Mouse (Mus musculus) forebrain, embryonic 13.5 days (tissue): ENCODE data around the gene Gm4969. TPM values are rescaled to one million over a fixed set of nuclear protein-coding genes. Genes with fewer than 3 reads are reported as not detected.
"Not testable (repeated sequence)": the region's sequence is repeated elsewhere in the genome, so short reads cannot be mapped to it uniquely, and the experiment has no call there.

ENCODE experiments used
- ATAC-seq: fragments of 200-750 bp; cut with Nextera tagmentation; 2 replicates; pipeline ENCODE4 v1.8.0; 2017
- H3K27ac ChIP-seq: fragments of 300-500 bp; sonication (generic); 2 replicates; pipeline ENCODE4 v1.5.1; 2015; ENCODE audit warnings: inconsistent platforms, mild to moderate bottlenecking, moderate library complexity
- H3K27me3 ChIP-seq: fragments of 300-500 bp; sonication (generic); 2 replicates; pipeline ENCODE4 v1.6.1; 2015; ENCODE audit warnings: mild to moderate bottlenecking, inconsistent platforms
- H3K36me3 ChIP-seq: fragments of 300-500 bp; sonication (generic); 2 replicates; pipeline ENCODE4 v1.6.1; 2015; ENCODE audit warnings: mild to moderate bottlenecking, inconsistent platforms; ENCODE audit not compliant: poor library complexity, severe bottlenecking
- H3K4me1 ChIP-seq: fragments of 300-500 bp; sonication (generic); 2 replicates; pipeline ENCODE4 v1.6.1; 2015; ENCODE audit warnings: inconsistent platforms
- H3K4me2 ChIP-seq: fragments of 300-500 bp; sonication (generic); 2 replicates; pipeline ENCODE4 v1.6.1; 2015; ENCODE audit warnings: inconsistent platforms, mild to moderate bottlenecking, moderate library complexity
- H3K4me3 ChIP-seq: fragments of 300-500 bp; sonication (generic); 2 replicates; pipeline ENCODE4 v1.5.1; 2015; ENCODE audit warnings: mild to moderate bottlenecking, inconsistent platforms
- H3K9ac ChIP-seq: fragments of 300-500 bp; sonication (generic); 2 replicates; pipeline ENCODE4 v1.6.1; 2015; ENCODE audit warnings: mild to moderate bottlenecking, inconsistent platforms
- H3K9me3 ChIP-seq: fragments of 300-500 bp; sonication (generic); replicated peaks from 2 replicates; pipeline ENCODE4 v1.6.1; 2016; ENCODE audit warnings: inconsistent platforms
- WGBS: fragments of 180-500 bp; shearing (Covaris S2); methylation state at CpG from one replicate; pipeline ENCODE4 v1.1.7; 2015; 5-methylcytosine and 5-hydroxymethylcytosine counted together
- polyA plus RNA-seq: library from polyadenylated mRNA; unstranded; fragments of >200 nt; fragmentation: Nextera tagmentation; extraction: Ambion mirVana; gene quantifications from 2 replicates; pipeline ENCODE4 v1.2.1, GENCODE M21; 2015

The Gm4969 gene
- polyA plus RNA-seq, 1 experiment from 2014 or later: 1.2 TPM

GRCm38 (mm10) chr7:19076586-19076991 lies 41.6 kb downstream of the Gm4969 start:
- Histone ChIP-seq H3K4me2 (peak overlapping the region; percentile 94), H3K27me3 (no peaks in the 10 kb centered on the region), H3K4me3 (peak overlapping the region; percentile 100), H3K36me3 (peaks cover 38% of the 10 kb centered on the region), H3K9me3 (no peaks in the 10 kb centered on the region), H3K27ac (peak overlapping the region; percentile 74), H3K4me1 (peaks cover 21% of the 10 kb centered on the region), H3K9ac (peak overlapping the region; percentile 99)
- no peak for ATAC-seq
- 0% methylated on average over 22 of the region's 22 CpGs for WGBS

GRCm38 (mm10) chr7:19075723-19076585 lies 42.2 kb downstream of the Gm4969 start, which contains the start of gene Dmwd:
Gene Dmwd (plus strand): TSS chr7:19076227.
- H3K9me3 ChIP-seq: no peaks in the 10 kb centered on the region
- H3K27me3 ChIP-seq: no peaks in the 10 kb centered on the region
- H3K4me1 ChIP-seq: peaks cover 21% of the 10 kb centered on the region
- H3K36me3 ChIP-seq: peaks cover 32% of the 10 kb centered on the region
- WGBS: 2% methylated on average over 65 of the region's 91 CpGs
- peak within 1 kb of the TSS; percentile 94 for H3K4me2 ChIP-seq
- peak; percentile 99 for ATAC-seq
- peak within 1 kb of the TSS; percentile 99 for H3K9ac ChIP-seq
- H3K4me3 ChIP-seq: peak within 1 kb of the TSS; percentile 100
- peak within 1 kb of the TSS; percentile 74 for H3K27ac ChIP-seq

- Histone ChIP-seq H3K4me1 (peaks cover 21% of the 10 kb centered on the region), H3K36me3 (peaks cover 24% of the 10 kb centered on the region), H3K27ac (0 out of 2 replicates have a peak overlapping the region, but pooled peaks have one; percentile 1), H3K4me2 (peak overlapping the region; percentile 59), H3K9me3 (no peaks in the 10 kb centered on the region), H3K9ac (0 out of 2 replicates have a peak overlapping the region, but pooled peaks have one; percentile 38), H3K4me3 (peak overlapping the region; percentile 100), H3K27me3 (no peaks in the 10 kb centered on the region)
- no peak for ATAC-seq
- WGBS: 65% methylated on average over 5 of the region's 5 CpGs
Observed at GRCm38 (mm10) chr7:19075231-19075630, 42.9 kb downstream of the Gm4969 start.

GRCm38 (mm10) chr7:19074494-19074893 lies 43.7 kb downstream of the Gm4969 start:
- no peak for ATAC-seq
- WGBS: 95% methylated on average over 6 of the region's 6 CpGs
- no peak overlapping the region for H3K4me2 ChIP-seq

GRCm38 (mm10) chr7:19073504-19073903 lies 44.7 kb downstream of the Gm4969 start:
- Histone ChIP-seq H3K4me3 (no peak overlapping the region), H3K9ac (no peak overlapping the region), H3K9me3 (no peaks in the 10 kb centered on the region), H3K27ac (no peak overlapping the region), H3K27me3 (no peaks in the 10 kb centered on the region), H3K4me1 (peaks cover 21% of the 10 kb centered on the region), H3K36me3 (peaks cover 7% of the 10 kb centered on the region), H3K4me2 (no peak overlapping the region)
- 80% methylated on average over 8 of the region's 9 CpGs for WGBS
- no peak for ATAC-seq

More at GRCm38 (mm10) chr7:19074494-19074893, 43.7 kb downstream of the Gm4969 start:
- peaks cover 17% of the 10 kb centered on the region for H3K36me3 ChIP-seq
- peaks cover 21% of the 10 kb centered on the region for H3K4me1 ChIP-seq
- H3K4me3 ChIP-seq: no peak overlapping the region
- H3K9ac ChIP-seq: no peak overlapping the region
- H3K9me3 ChIP-seq: no peaks in the 10 kb centered on the region
- no peak overlapping the region for H3K27ac ChIP-seq
- no peaks in the 10 kb centered on the region for H3K27me3 ChIP-seq

- peaks cover 13% of the 10 kb centered on the region for H3K27me3 ChIP-seq
- H3K4me1 ChIP-seq, H3K9me3 ChIP-seq, H3K27ac ChIP-seq, H3K9ac ChIP-seq, H3K4me3 ChIP-seq, H3K4me2 ChIP-seq, ATAC-seq, H3K36me3 ChIP-seq: not testable (repeated sequence)
- WGBS: 57% methylated on average over 3 of the region's 3 CpGs
Observed at GRCm38 (mm10) chr7:19071024-19071423, 47.1 kb downstream of the Gm4969 start.

GRCm38 (mm10) chr7:19069500-19069899 lies 48.7 kb downstream of the Gm4969 start:
- 51% methylated on average over 3 of the region's 3 CpGs for WGBS
- peaks cover 28% of the 10 kb centered on the region for H3K27me3 ChIP-seq
- H3K4me3 ChIP-seq: no peak overlapping the region
- no peak overlapping the region for H3K4me2 ChIP-seq
- no peak overlapping the region for H3K9ac ChIP-seq
- no peak overlapping the region for H3K27ac ChIP-seq
- no peaks in the 10 kb centered on the region for H3K4me1 ChIP-seq
- no peaks in the 10 kb centered on the region for H3K36me3 ChIP-seq
- no peak for ATAC-seq
- no peaks in the 10 kb centered on the region for H3K9me3 ChIP-seq

GRCm38 (mm10) chr7:19068707-19069106 lies 49.5 kb downstream of the Gm4969 start:
- WGBS: 7% methylated on average over 2 of the region's 2 CpGs
- no peak overlapping the region for H3K9ac ChIP-seq
- H3K27ac ChIP-seq: no peak overlapping the region
- no peaks in the 10 kb centered on the region for H3K36me3 ChIP-seq
- ATAC-seq: no peak
- H3K4me2 ChIP-seq: no peak overlapping the region
- no peaks in the 10 kb centered on the region for H3K4me1 ChIP-seq
- peaks cover 31% of the 10 kb centered on the region for H3K27me3 ChIP-seq
- H3K4me3 ChIP-seq: no peak overlapping the region
- no peaks in the 10 kb centered on the region for H3K9me3 ChIP-seq

- H3K36me3 ChIP-seq: no peaks in the 10 kb centered on the region
- no peak overlapping the region for H3K9ac ChIP-seq
- H3K4me1 ChIP-seq: no peaks in the 10 kb centered on the region
- peaks cover 31% of the 10 kb centered on the region for H3K27me3 ChIP-seq
- no peak overlapping the region for H3K4me3 ChIP-seq
- no peaks in the 10 kb centered on the region for H3K9me3 ChIP-seq
- 69% methylated on average over 14 of the region's 14 CpGs for WGBS
- no peak overlapping the region for H3K27ac ChIP-seq
- H3K4me2 ChIP-seq: no peak overlapping the region
- no peak for ATAC-seq
Observed at GRCm38 (mm10) chr7:19067935-19068334, 50.2 kb downstream of the Gm4969 start.

GRCm38 (mm10) chr7:19067063-19067462 lies 51.1 kb downstream of the Gm4969 start:
- no peak overlapping the region for H3K9ac ChIP-seq
- WGBS: 53% methylated on average over 14 of the region's 14 CpGs
- H3K4me1 ChIP-seq: no peaks in the 10 kb centered on the region
- no peak overlapping the region for H3K4me3 ChIP-seq
- no peak overlapping the region for H3K27ac ChIP-seq
- ATAC-seq: no peak
- H3K36me3 ChIP-seq: no peaks in the 10 kb centered on the region
- no peaks in the 10 kb centered on the region for H3K9me3 ChIP-seq
- peaks cover 31% of the 10 kb centered on the region for H3K27me3 ChIP-seq
- no peak overlapping the region for H3K4me2 ChIP-seq

- no peaks in the 10 kb centered on the region for H3K9me3 ChIP-seq
- H3K27me3 ChIP-seq: peaks cover 31% of the 10 kb centered on the region
- H3K36me3 ChIP-seq: no peaks in the 10 kb centered on the region
- no peaks in the 10 kb centered on the region for H3K4me1 ChIP-seq
- H3K9ac ChIP-seq: no peak overlapping the region
- no peak overlapping the region for H3K4me3 ChIP-seq
- whole genome bisulfite sequencing: 53% methylated on average over 13 of the region's 13 CpGs
- H3K4me2 ChIP-seq: no peak overlapping the region
- no peak for ATAC-seq
- no peak overlapping the region for H3K27ac ChIP-seq
Observed at GRCm38 (mm10) chr7:19065896-19066295, 52.3 kb downstream of the Gm4969 start.

GRCm38 (mm10) chr7:19057405-19057804 lies 60.8 kb downstream of the Gm4969 start:
- H3K27ac ChIP-seq: no peak overlapping the region
- peaks cover 12% of the 10 kb centered on the region for H3K4me1 ChIP-seq
- H3K9me3 ChIP-seq: no peaks in the 10 kb centered on the region
- no peak for ATAC-seq
- peaks cover 6% of the 10 kb centered on the region for H3K36me3 ChIP-seq
- H3K4me2 ChIP-seq: no peak overlapping the region
- H3K4me3 ChIP-seq: no peak overlapping the region
- no peaks in the 10 kb centered on the region for H3K27me3 ChIP-seq
- no peak overlapping the region for H3K9ac ChIP-seq
- WGBS: 90% methylated on average over 10 of the region's 10 CpGs
